Mouse (Mus musculus) embryonic fibroblast, embryonic 13.5 days (primary cell): Measurements from ENCODE around the gene Ppp1r2.

Source experiments
- CTCF ChIP-seq: IDR thresholded peaks from 2 replicates; pipeline ENCODE4 v1.5.1; 2011; ENCODE audit warnings: mild to moderate bottlenecking, control low read depth, low read length, moderate library complexity, borderline replicate concordance; ENCODE audit not compliant: insufficient read depth
- POLR2A ChIP-seq: IDR thresholded peaks from 2 replicates; pipeline ENCODE4 v1.6.1; 2011; ENCODE audit warnings: low read depth, mild to moderate bottlenecking, control low read depth, low read length, moderate library complexity

- TF ChIP-seq CTCF = no peak
- no peak for TF ChIP-seq POLR2A
Observed at GRCm38 (mm10) chr16:31233167-31233498, 41.9 kb downstream of the Ppp1r2 start.
